Mouse (Mus musculus) kidney, adult 8-10 months (tissue): ENCODE measurements at regions not wholly inside any gene's neighbourhood (a gene's known extent, or its start where the extent isn't known, plus 50 kb on each side); places are given as distances from the start of the nearest gene placed in this dataset.

Experiments used
- DNase-seq, 2 experiments: peaks; one replicate each; pipeline ENCODE4 v3.0.0; 2022

DNA sequence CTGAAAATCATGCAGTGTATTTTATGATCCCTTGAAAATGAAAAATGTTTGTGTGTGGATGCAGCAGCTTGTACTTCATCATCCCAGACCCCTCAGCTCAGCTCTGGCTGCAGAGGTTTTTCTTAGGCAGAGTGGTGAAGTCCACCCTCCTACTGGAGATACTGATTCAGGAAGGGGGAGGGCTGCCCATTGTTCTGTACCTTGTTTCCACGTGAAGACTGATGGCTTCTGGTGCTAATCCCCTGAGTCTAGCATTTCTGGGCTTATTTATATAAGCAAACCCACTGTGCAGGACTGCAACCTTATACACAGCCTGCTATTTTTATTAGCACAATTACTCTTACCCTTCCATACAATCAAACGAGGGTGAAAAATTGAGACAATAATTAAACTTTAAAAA, 708.6 kb downstream of the Hdgfl1 start:
- no peak for DNase-seq

DNA sequence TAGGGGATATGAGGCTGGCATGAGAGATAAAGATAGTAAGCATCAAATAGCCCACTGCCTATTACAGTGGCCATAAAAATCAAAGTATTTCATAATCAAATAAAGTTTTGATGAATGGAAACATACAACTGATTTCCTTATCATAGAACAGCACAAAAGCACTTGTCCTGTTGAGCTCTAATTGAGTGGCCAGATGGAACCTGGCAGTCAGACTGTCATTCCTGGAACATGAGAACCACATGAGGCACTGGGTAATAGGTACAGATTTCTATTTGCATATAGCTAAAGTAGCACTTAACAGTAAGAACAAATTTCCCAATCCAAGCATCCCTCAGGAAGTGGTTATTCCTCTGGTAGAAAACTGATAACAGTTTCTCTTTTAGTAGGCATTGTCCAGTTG, 732.3 kb downstream of the Hdgfl1 start:
- no peak for DNase-seq

DNA sequence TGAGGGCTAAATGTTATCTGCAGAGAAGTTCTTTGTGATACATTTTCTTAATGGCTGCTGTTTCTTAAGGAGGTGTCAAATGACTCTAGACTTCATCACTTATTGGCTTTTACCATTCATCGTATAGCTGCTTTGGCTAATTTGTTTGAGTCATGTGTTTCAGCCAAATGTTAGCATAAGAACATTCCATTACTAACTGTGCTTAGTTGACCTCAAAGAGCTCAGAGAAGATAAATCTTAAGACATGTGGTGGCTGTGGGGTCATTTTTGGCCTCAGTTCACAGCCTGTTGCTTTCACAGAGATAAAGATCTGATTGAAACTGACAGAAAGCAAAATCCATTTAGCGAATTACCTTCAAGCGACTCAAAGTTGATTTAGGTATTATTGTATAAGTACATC, 743.6 kb downstream of the Hdgfl1 start:
- DNase-seq = no peak

DNA sequence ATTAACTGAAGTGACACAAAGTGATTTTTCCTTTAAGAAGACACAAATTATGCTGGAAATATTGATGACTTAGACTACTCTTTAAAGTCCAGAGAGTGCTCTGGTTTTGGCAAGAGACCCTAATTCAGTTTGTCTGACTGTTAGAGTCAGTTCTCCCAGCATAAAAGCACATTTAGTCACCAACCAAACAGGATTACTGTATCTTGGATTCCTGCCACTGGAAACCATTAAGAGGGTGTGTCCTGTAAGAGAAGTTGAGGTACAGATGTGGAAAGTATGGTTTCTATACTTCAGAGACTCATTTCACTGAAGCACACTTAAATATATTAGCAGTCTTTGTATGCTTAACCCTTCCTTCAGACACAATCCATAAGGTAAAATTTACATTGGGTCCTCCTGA, 745.3 kb downstream of the Hdgfl1 start:
- DNase-seq = no peak

DNA sequence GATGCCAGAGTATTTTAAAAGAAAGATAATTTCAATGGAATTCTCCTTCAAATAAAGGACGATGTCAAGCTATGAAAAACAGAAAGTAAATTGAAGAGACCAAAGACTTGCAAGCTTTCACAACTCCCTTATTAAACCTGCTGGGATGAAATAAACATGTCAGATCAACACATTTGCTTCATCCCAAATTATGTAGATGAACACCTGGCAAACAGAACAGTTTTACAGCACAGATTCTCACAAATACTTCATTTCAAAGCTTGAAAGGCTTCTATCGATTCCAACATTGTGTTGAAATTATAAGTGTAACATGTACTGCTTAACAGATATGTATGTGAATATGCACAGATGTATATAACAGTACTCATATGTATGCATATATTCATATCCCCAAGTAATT, 749.5 kb downstream of the Hdgfl1 start:
- no peak for DNase-seq

DNA sequence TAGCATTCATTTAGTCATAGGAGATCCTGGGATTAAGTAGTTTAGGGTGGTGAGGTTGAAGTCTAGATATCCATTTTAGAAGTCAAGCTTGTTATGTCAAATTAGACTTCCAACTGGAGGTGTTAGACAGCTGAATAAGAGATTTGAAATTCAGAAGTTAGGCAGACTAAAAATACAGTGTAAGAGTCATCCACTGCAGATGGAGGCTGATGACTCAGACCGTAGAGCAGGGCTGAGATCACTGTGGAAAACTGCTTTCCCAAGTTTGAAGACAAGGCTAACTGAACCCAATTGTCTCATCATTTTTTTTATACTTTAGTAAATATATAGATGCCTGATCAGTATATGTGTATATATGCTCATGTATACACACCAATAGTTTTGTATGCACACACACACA, 738.8 kb upstream of the Nrsn1 start:
- DNase-seq = no peak

DNA sequence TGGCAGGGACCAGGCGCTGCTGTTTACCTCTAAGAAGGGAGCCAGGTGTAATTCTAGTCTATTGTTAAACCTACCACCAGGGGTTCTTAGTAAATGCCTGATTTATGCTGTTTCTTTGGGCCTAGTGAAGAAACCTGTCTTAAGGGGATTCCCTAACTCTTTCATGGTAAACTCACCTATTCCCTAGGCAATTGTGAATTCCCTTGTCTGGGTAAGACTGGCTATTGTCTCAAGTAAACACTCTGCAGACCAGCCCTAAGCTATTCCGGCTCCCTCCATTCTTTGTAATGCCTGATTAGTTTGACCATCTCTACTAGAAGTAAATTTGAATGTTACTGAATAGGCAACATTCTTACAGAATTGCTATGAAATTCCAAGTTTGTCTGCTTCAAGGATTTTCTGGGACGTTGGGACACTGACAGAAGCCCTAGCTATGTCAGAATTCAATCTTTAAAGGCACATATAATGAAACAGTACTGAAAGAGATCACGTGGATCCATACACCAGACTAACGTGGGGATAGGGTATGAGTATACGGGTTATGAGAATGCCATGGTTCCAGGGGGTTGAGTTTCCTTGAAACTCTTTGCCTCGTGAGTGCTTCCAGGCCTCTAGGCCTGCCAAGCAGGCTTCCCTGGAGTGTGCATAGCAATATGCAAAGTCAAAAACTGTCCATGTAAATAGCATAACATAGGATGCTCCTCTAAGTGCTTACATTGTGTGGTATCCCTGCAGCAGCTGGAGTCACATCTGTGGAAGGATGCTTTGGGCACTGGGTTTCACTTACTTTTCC, 734.7 kb upstream of the Nrsn1 start:
- DNase-seq = no peak

DNA sequence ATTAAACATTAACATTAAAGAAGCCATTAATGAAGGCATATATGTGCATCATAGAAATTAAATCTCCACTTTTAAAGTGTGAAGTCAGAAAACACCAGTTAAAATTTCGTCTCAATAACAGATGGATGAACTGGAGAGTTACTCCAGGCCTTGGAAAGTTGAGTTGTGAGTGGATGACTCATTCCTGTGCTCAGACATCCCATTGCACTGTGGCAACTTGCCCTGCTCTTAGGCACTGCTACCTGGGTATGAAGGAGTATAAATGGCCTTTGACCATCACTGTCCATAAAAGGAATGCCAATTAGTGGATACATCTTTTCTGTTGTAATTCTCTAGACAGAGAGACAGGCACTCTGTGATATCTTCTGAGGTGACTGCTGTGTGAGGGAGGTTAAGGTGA, 723.2 kb upstream of the Nrsn1 start:
- peak; percentile 1 to 29 for DNase-seq

DNA sequence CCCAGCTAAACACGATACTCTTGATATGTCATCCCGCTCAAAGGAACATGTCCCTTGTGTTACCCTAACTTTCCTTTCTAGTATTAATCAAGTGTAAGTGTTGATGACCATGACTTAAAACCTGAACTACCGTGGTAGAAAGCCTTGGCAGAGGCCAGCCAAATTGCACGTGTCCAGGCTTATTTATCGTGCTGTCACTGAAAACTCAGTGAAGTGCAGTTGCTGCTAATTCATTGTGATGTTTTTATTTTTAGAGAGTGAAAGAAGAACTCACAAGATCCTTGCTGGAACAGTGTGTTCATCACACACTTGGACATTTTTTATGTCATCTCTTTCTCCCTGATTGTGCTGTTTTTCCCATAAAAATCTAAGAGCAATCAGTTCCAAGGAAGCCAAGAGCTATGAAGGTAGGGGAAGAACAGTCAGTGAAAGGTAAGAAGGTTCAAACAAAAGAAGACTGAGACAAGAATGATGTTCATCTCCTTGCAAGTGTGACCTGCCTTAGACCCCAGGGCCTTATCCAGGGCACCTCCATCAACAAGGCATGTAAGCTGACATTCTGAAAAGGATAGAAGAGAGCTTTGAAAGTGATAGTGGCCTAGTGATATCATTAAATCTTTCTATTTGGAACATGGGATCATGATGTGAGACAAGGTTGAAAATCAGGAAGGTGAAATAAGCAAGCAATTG, 718.9 kb upstream of the Nrsn1 start:
- DNase-seq = no peak

DNA sequence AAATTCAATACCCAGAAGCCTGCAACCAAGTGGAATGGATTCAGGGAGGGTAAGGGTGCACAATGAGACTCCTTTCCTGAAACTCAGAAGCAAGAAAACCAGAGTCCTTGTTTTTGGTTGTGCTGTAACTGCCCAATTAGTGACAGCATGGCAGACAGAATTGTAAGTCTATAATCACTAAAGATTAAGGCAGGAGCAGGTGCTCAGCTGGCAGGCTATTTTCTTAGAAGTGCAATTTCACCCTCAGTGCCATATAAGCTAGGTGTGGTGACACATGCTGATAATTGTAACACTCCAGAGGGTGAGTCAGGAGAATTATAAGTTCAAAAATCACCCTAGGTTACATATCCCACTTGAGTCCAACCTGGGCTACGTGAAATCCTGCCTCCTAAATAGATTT, 714.2 kb upstream of the Nrsn1 start:
- DNase-seq = no peak

DNA sequence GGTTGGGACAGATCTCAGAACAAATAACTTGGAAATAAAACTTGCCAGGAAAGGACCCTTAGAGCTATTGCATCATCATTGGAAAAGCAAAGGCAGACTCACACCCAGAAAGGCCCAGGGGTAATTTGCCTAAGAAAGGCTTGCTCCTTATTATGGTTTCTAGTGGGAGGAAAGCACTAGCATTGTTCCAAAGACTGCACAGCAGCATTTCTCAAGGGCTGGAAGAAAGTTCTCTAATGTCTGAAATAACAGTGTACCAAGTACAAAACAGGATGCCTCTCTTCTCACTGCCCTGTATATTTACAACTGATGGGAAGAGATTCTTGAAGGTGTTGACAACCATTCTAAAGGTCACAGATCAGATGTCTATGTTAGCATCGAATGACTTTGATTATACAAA, 713.4 kb upstream of the Nrsn1 start:
- DNase-seq = no peak

DNA sequence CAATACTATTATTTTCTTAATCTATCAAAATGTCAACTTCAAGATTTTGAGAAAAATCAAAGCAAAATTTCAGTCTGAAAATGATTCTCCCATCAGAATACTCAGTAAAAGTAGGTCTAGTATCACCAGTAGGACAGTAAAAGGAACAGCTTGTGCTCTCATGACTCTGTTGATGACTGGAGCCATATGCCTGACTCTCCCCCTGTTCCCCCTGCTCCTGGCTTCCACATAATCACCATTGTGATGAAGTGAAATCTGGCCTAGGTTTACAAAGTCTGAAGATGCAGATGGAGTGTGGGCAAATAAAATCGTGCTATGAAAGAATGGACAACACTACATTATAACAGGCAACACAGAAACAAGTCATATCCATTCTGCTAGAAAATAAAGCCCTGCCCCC, 708.3 kb upstream of the Nrsn1 start:
- DNase-seq = no peak

DNA sequence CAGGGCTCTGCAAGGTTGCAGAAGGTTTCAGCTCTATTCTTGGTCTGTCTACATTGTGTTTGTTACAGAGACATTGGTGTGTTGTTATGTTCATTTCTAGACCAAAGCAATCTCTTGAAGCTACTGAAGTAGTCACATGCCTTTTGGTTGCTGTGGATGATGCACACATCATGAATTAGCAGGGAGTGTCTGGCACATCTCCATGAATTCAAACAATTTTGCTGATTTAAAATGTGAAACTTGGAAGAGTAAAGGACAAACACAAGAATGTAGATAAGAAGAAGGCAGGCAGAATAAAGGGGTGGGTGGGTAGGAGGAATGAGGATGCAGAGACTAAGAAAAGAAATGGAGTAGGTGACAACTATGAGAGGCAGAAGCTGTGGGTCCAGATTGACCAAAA, 688.3 kb upstream of the Nrsn1 start:
- DNase-seq = no peak

DNA sequence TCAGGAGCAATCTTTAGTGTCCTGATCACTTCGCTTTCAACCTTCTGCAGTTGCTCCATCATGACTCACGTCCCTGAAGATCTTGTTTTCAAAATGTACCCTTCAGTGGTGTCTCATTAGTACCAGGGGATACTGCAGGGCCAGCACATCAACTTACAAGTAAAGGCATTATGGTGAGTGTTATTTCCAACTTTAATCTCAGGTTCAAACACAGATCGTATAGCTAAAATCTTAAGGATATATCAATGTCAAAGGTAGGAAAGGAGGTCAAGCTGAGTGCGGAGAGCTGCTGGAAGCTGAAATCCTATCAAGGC, 687.8 kb upstream of the Nrsn1 start:
- no peak for DNase-seq

DNA sequence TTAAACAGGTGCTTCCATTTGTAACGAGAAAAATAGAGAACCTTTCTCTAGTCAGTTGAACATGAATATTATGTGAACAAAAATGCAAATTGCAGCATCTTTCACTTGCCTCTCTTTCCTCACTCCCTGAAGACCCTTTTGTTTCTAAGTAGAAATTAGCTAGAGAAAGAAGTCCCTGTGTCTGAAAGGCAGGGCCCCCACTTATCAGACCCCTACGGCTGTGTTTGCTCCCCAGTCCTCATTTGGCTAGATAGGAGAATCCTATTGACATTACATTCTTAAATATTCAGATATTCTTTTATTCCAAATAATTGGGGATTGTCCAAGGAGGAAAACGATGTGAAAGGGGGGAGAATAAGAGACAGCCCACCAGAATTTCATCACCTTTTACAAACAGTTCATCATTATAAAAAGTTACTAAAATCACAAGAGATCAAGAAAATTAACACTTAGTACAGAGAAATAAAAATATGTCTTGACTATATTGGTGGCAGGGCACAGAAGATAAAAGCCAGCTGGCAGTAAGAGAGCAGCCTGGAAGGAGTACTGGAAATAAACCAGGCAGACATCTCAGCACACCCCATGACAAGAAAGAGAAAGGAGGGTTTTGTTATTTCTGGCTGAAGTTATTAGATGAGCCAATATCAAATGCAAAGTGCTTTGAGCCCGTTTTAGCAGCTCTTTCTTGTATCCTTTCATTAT, 687.3 kb upstream of the Nrsn1 start:
- no peak for DNase-seq

DNA sequence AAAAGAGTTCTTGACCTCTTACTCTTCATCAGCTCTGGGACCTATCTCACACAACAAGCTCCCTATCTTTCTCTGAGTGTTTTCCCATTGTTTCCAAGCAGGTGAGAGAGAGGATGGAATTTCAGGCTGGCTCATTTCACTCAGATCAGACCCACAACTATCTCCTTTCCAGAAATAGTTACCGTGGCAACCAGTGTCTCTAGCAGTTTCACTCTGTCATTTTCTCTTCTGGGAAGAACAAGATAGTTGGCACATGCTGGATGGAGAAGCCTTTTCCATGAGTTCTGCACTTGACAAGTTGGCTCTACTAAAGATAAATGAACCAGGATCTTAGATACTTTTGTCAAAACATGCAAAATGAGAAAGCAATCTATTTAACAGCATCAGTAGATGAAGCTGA, 667.3 kb upstream of the Nrsn1 start:
- no peak for DNase-seq

DNA sequence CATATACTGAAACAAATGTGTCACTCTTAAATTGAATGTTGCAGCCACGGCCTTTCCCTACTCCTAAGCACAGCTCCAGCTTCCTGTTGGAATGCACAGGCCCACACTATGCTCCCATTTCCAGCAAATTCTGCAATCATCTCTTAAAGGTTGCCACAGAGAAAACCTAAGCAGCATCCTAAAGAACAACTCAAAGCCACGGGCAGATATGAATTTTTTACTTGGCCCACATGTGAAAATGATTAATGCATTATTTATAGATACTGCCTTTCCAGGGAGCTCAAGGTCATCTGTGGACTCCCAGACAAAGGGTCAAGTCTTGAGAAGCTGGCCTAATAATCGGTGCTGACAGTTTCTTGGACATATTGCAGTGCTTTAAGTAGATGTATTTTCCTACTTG, 663.5 kb upstream of the Nrsn1 start:
- DNase-seq = no peak

DNA sequence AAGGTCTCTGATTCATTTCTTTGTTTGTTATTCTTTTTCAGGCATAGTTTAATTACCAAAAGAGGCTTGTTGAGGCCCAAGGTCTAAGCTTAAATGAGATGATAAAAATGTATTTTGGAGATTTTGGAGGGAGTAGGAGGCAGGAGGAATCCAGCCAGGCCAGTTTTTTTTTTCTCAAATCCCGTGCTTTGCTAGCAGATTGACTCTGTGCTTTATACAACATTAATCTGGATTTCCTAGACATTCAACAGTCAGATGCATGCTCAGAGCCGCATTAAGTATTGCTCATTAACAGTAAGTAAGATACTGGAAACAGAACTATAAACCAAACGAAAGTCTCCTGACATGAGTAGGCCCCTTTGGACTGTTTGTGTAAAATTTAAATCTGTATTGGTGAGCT, 662.9 kb upstream of the Nrsn1 start:
- DNase-seq = no peak

DNA sequence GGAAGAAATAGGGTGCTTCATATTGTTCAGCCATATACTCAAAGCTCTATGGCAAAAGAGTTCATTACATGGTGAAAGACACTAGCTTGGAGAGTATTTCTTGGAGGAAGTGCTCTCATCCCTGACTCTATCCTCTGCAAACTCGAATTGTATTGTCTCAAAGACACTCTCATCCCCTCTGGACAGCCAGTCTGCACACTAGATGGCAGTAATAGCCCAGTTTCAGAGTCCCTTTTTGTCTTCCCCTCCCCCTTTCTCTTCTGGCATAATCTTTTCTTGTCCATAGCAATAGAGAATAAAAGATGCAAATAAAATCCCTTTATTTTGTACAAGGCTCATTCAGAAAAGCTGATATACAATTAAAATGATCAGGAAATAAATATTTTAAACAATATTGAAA, 662.5 kb upstream of the Nrsn1 start:
- DNase-seq = peak; percentile 2 to 33

DNA sequence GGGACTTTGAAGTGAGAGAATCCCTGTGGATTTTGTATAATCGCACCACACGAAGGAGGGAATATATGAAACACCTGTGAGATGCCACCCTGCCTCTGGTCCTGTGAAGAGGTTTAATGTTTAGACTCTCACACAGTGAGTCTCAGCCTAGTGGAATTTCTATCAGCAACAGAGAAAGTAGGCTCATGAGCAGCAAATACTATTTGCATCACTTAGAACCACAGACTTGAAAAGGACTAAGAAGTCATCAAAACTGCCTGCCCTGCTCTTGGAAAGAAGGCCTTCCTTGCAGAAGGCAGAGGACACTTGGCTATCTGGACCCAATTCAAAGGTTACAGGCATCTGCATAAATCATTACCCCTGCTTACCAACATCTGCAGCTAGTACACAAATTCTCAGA, 662.1 kb upstream of the Nrsn1 start:
- no peak for DNase-seq

DNA sequence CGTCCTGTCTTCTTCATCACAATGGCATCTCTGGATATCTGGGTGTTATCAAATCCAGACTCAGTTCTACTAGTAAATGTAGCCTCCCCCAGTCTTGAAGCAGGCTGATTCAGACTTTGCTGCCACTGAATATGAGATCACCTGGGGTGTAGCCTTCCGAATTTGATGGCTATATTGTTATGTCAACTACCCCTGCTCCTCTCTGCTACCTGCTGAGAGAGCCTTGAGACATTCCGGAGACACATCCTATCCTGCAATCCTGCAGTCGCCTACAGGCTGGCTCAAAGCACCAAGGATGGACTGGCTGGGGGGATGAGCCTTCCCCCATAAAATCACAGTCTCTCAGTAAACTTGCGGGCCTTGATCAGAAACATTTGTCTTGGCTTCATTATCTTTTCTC, 655.4 kb upstream of the Nrsn1 start:
- no peak for DNase-seq

DNA sequence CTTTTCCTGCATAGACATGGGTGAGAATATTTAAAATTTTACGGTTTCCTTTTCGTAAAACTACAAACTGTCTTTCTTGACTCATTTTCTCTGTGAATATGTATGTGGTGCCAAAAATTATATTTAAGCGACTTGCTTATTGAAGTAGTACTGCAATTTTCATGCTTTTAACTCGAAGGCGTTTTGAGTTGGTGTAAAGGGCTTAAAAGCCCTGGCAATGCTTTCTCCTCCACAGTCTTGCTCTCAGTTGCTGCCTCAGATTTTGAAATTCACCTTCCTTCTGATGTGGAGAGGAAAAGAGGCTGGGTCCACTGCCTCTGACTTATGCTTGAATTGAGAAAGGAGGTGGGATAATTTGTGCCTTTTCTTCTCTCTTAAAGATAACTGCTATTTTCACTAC, 629.6 kb upstream of the Nrsn1 start:
- DNase-seq = no peak

DNA sequence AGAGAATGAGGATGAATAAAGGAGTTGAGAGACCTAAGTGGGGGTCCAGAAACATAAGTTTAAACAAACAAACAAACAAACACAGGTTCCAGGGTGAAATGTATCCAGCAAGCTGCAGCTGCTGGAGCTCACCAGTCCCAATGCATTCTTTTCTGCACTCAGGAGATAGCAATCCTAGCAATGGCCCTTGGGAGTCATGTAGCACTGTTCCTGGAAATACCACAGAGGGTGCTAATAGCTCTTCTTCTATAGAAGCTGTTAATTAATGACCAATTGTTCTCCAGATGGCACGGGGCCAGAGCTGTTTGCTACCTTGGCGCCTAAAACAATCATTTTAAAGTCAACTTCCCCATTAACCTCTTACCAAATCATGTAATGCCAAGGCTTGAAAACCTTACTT, 622.8 kb upstream of the Nrsn1 start:
- no peak for DNase-seq

DNA sequence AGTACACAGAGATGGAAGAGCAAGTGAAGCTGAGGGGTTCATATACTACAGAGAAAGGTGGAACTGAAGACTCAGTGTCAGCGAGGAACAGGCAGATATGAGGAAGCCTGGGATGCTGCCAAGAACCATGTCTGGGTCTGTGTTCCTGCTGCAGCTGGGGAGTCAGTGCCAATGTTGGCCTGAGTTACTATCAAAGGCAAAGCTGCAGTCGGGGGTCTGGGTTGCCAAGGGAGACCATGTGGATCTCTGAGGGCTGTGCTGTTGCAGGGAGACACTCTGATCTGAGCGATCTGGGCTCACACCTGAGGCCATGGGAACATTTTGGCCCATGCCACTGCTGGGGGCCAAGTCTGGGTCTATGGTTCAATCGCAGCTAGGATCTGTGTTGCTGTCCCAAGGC, 612.5 kb upstream of the Nrsn1 start:
- DNase-seq = no peak

DNA sequence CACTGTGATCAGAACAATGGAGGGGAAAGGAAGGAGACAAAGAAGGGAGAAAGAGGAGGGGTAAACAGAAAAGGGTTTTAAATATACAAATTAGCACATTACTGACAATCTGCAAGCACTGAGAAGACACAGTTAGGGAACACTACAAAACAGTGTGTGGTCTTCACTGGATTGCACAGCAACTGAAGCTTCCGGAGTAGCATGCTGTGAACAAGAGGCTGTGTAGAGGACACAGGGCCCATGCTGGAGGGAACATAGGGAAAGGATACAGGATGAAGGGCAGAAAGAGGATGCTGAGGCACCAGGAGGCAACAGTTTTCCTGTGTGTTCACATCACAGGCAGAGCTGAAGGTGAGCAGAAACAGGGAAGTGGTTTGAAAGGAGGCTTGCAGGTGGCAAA, 598.6 kb upstream of the Nrsn1 start:
- DNase-seq = no peak
